ENCODE assay signal across 28 mouse cellular contexts in genomic region chrX:12224314-12224713, GRCm38 (mm10).
"Had no signal": no experiment of that assay in that cellular context is flagged by ENCODE, and none has a peak within 500 bp of the region (broad histone marks: within the 10 kb centered on the region; RNA-seq: fewer than 3 reads in every experiment).

No protein-coding gene starts in this region.

- ATAC-seq: forebrain, embryonic 14.5 days; forebrain, embryonic 15.5 days; forebrain, embryonic 16.5 days; forebrain, postnatal 0 days had no signal

- H3K27ac ChIP-seq: embryonic facial prominence, embryonic 10.5 days; embryonic facial prominence, embryonic 12.5 days; embryonic facial prominence, embryonic 13.5 days; embryonic facial prominence, embryonic 15.5 days; forebrain, embryonic 10.5 days; forebrain, embryonic 12.5 days; forebrain, embryonic 13.5 days; forebrain, embryonic 15.5 days; gastrocnemius, adult 2 months; heart, adult 2 months had no signal

- H3K4me3 ChIP-seq: embryonic facial prominence, embryonic 12.5 days; embryonic facial prominence, embryonic 13.5 days; embryonic facial prominence, embryonic 15.5 days; erythroblast, embryonic 14.5 days; forebrain, embryonic 12.5 days; forebrain, embryonic 13.5 days; forebrain, embryonic 15.5 days; gastrocnemius, adult 2 months; heart, adult 2 months had no signal

- H3K27me3 ChIP-seq: forebrain, embryonic 13.5 days; forebrain, embryonic 15.5 days had no signal

- H3K9me3 ChIP-seq: embryonic facial prominence, embryonic 10.5 days; embryonic facial prominence, embryonic 12.5 days; embryonic facial prominence, embryonic 13.5 days; embryonic facial prominence, embryonic 15.5 days; forebrain, embryonic 10.5 days; forebrain, embryonic 12.5 days; forebrain, embryonic 13.5 days; forebrain, embryonic 15.5 days had no signal

- H3K36me3 ChIP-seq: embryonic facial prominence, embryonic 10.5 days; embryonic facial prominence, embryonic 12.5 days; embryonic facial prominence, embryonic 13.5 days; embryonic facial prominence, embryonic 15.5 days; forebrain, embryonic 10.5 days; forebrain, embryonic 12.5 days; forebrain, embryonic 15.5 days had no signal

- DNase-seq: cerebellum, adult 2 months; cerebellum, adult 8-10 months; cerebellum, adult 9-10 months; cerebellum, adult 9-11 months; cerebellum, postnatal 10 days; cerebellum, postnatal 14 days; cerebellum, postnatal 25 days; cerebellum, postnatal 36 days; forebrain, postnatal 0 days; gastrocnemius, adult 2 months; gastrocnemius, postnatal 10 days; gastrocnemius, postnatal 14 days; gastrocnemius, postnatal 25 days; gastrocnemius, postnatal 36 days; heart, adult 11 months; heart, adult 18-20 months; heart, adult 2 months had no signal

- H3K9ac ChIP-seq: embryonic facial prominence, embryonic 12.5 days; embryonic facial prominence, embryonic 13.5 days; embryonic facial prominence, embryonic 15.5 days; forebrain, embryonic 12.5 days; forebrain, embryonic 13.5 days; forebrain, embryonic 15.5 days; forebrain, postnatal 0 days had no signal

- H3K4me2 ChIP-seq: embryonic facial prominence, embryonic 13.5 days; embryonic facial prominence, embryonic 15.5 days had no signal

- H3K4me1 ChIP-seq: embryonic facial prominence, embryonic 15.5 days; forebrain, embryonic 12.5 days had no signal
